Mouse (Mus musculus) heart, postnatal 0 days (tissue): ENCODE measurements around the gene Rnf11. TPM values are rescaled to one million over a fixed set of nuclear protein-coding genes. Genes with fewer than 3 reads are reported as not detected.
"Not testable (repeated sequence)": the region's sequence is repeated elsewhere in the genome, so short reads cannot be mapped to it uniquely, and the experiment has no call there.

ENCODE experiments used
- ATAC-seq: fragments of 200-750 bp; cut with Nextera tagmentation; 2 replicates; pipeline ENCODE4 v1.8.0; 2017; ENCODE audit warnings: low read depth, moderate number of reproducible peaks, moderate library complexity; ENCODE audit not compliant: insufficient read depth
- DNase-seq: peaks from one replicate; pipeline ENCODE4 v3.0.0-alpha.2; 2016; ENCODE audit warnings: low spot score
- H3K27ac ChIP-seq: fragments of 300-500 bp; sonication (generic); 2 replicates; pipeline ENCODE4 v1.5.1; 2014; ENCODE audit warnings: low read depth, mild to moderate bottlenecking
- H3K27me3 ChIP-seq: fragments of 300-500 bp; sonication (generic); 2 replicates; pipeline ENCODE4 v1.6.1; 2014; ENCODE audit warnings: low read length, mixed read lengths; ENCODE audit not compliant: control insufficient read depth, insufficient read depth
- H3K36me3 ChIP-seq: fragments of 300-500 bp; sonication (generic); replicated peaks from 2 replicates; pipeline ENCODE4 v1.6.1; 2014; ENCODE audit warnings: low read length, mixed read lengths; ENCODE audit not compliant: control insufficient read depth, insufficient read depth
- H3K4me1 ChIP-seq: fragments of 300-500 bp; sonication (generic); 2 replicates; pipeline ENCODE4 v1.6.1; 2014; ENCODE audit warnings: antibody characterized with exemption; ENCODE audit not compliant: control insufficient read depth, insufficient read depth
- H3K4me2 ChIP-seq: fragments of 300-500 bp; sonication (generic); 2 replicates; pipeline ENCODE4 v1.6.1; 2014; ENCODE audit warnings: low read depth, mild to moderate bottlenecking, low read length, moderate library complexity
- H3K4me3 ChIP-seq: fragments of 300-500 bp; sonication (generic); 2 replicates; pipeline ENCODE4 v1.5.1; 2014; ENCODE audit warnings: low read depth, low read length
- H3K9ac ChIP-seq: fragments of 300-500 bp; sonication (generic); replicated peaks from 2 replicates; pipeline ENCODE4 v1.6.1; 2014; ENCODE audit warnings: low read depth, low read length, mixed read lengths
- H3K9me3 ChIP-seq: fragments of 300-500 bp; sonication (generic); replicated peaks from 2 replicates; pipeline ENCODE4 v1.6.1; 2016; ENCODE audit warnings: low read length; ENCODE audit not compliant: control insufficient read depth
- CTCF ChIP-seq: IDR thresholded peaks from 2 replicates; pipeline ENCODE4 v1.5.1; 2016; ENCODE audit warnings: antibody characterized with exemption, control low read depth, low read depth
- EP300 ChIP-seq: IDR thresholded peaks from 2 replicates; pipeline ENCODE4 v1.6.1; 2016; ENCODE audit warnings: antibody characterized with exemption, low read depth
- WGBS: fragments of 180-500 bp; shearing (Covaris S2); extraction: QIAGEN DNeasy Blood & Tissue Kit; methylation state at CpG from one replicate; pipeline ENCODE4 v1.1.7; 2014; 5-methylcytosine and 5-hydroxymethylcytosine counted together
- polyA plus RNA-seq: library from polyadenylated mRNA; unstranded; fragments of >200 nt; fragmentation: Nextera tagmentation; extraction: Ambion mirVana; gene quantifications from 2 replicates; pipeline ENCODE4 v1.2.1, GENCODE M21; 2015
- total RNA-seq: library from RNA; depleted of rRNA; stranded (reverse); fragments of >200 nt; gene quantifications from 2 replicates; pipeline ENCODE4 v1.2.3, GENCODE M21; 2014; ENCODE audit warnings: low replicate concordance; rRNA removed

The Rnf11 gene
- total and polyA plus RNA-seq, 2 experiments from 2014 or later, result 44.2 TPM

DNA sequence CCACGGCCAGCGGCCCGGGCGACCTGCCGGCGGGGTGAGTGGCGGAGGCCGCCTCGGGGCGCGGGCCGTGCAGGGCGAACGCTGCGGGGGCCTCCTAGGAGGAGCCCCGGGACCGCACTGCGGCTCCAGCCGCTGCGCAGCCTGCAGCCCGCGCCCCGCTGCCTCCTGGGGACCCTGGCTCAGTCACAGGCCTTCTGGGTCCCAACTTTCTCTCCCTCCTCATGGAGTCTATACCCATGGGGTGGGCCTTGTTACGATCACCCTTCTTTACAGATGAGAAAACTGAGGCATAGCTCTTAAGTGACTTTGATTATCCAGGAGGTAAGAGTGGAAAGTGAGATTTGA is 77.4 kb downstream of the Rnf11 start:
- WGBS, result 2% methylated on average over 24 of the region's 24 CpGs
- peaks cover 15% of the 10 kb centered on the region for H3K4me1 ChIP-seq
- DNase-seq (no peak), ATAC-seq (no peak)
- H3K9me3 ChIP-seq, result no peaks in the 10 kb centered on the region
- peak overlapping the region; percentile 59 for H3K4me3 ChIP-seq
- peak overlapping the region; percentile 81 for H3K4me2 ChIP-seq
- H3K36me3 ChIP-seq, result no peaks in the 10 kb centered on the region
- H3K27me3 ChIP-seq, result no peaks in the 10 kb centered on the region
- peak overlapping the region; percentile 63 for H3K9ac ChIP-seq
- H3K27ac ChIP-seq, result no peak overlapping the region; the same call in 1 of the 2 replicates
- TF ChIP-seq EP300 (no peak), CTCF (no peak)

DNA sequence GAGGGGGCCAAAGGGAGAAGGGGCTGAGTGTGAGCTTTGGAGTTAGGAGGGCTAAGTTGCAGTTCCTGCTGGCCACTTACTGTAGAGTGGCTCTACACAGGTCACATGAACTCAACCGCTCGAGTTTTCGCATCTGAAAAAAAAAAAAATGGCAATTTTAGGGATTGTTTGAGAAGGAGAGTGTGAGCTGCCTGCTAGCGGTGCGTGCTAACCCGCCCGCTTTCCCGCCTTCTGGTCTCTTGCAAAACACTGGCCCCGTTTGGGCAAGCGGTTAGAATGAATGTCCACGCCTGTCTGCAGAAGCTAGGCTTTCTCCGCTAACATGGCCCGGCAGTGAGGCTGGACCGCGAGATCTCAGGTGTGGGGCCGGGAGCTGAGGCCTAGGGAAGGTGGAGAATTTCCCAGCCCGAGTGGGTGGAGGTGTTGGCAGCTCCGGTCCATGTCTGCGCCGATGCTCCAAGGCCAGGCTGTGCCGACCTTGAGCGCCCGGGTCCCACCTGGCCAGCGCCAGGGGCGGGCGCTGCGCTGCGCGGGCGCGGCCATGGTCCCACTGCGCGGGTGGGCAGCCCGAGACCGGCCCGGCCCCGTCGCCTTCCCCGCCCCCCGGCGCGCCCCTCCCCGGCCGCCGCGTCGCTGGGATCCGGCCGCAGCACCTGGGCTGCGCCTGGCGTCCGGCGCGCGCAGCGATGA is 77.9 kb downstream of the Rnf11 start, which contains the start of gene Ttc39a:
Gene Ttc39a (plus strand): TSS at position 138 of the 690 bp plus-strand sequence.
- DNase-seq (peak; percentile 30), ATAC-seq (peak; percentile 49)
- no peaks in the 10 kb centered on the region for H3K36me3 ChIP-seq
- H3K27me3 ChIP-seq, result no peaks in the 10 kb centered on the region
- TF ChIP-seq CTCF, result no peak
- TF ChIP-seq EP300, result no peak
- H3K27ac ChIP-seq, result peak within 1 kb of the TSS; percentile 72
- peaks cover 15% of the 10 kb centered on the region for H3K4me1 ChIP-seq
- peak within 1 kb of the TSS; percentile 59 for H3K4me3 ChIP-seq
- under 1% methylated on average over 53 of the region's 56 CpGs for WGBS
- H3K9me3 ChIP-seq, result no peaks in the 10 kb centered on the region
- H3K4me2 ChIP-seq, result peak within 1 kb of the TSS; percentile 81
- H3K9ac ChIP-seq, result peak within 1 kb of the TSS; percentile 63

DNA sequence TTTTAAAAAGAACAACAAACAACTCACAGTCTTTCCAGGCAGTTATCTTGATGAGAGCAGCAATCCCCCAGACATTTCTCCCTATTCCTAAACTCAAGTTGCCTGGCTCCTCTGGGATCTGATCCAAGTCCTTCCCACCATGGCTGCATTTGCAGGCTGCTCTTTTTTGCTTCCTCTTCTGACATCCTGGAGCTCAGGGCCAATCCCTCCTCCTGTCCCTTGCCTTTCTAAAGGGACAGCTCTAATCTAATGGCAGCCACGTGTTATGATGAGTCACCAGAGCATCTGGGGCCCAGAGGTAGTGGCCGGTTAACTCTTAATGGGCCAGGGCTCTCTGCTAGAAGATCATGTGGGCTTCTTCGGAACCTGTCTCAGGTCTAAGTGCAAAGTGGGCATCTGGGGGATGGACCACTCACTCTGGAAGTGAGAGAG is 78.5 kb downstream of the Rnf11 start:
- Histone ChIP-seq H3K4me1 (peaks cover 11% of the 10 kb centered on the region), H3K27me3 (no peaks in the 10 kb centered on the region), H3K4me3 (peak overlapping the region; percentile 59), H3K27ac (peak overlapping the region; percentile 72), H3K9me3 (no peaks in the 10 kb centered on the region), H3K4me2 (peak overlapping the region; percentile 81), H3K36me3 (no peaks in the 10 kb centered on the region), H3K9ac (peak overlapping the region; percentile 63)
- DNase-seq (peak; percentile 94), ATAC-seq (peak; percentile 92)
- 1% methylated on average over 3 of the region's 3 CpGs for WGBS
- TF ChIP-seq CTCF (no peak), EP300 (peak; percentile 87; the same call in 1 of the 2 replicates)

DNA sequence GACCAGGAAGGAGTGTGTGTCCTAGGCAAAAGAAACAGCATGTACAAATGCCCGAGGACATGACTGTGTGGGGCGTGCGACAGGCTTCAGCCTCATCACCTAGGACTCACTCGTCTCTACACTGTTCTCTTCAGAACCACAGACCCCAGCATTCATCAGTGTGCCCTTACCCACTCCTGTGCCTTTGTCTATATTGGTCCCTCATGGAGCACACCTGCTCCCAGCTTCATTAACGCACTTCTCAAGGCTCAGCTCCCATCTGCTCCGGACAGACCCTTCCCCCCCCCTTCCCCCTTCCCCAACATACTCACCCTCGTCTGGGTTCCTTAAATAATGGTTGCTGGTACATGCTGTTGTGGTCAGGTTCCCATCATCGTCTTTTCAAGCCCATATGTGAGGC is 79.1 kb downstream of the Rnf11 start:
- H3K4me3 ChIP-seq, result no peak overlapping the region
- TF ChIP-seq EP300 (no peak), CTCF (no peak)
- DNase-seq (no peak), ATAC-seq (no peak)
- H3K36me3 ChIP-seq, result no peaks in the 10 kb centered on the region
- no peak overlapping the region for H3K9ac ChIP-seq
- WGBS, result 60% methylated on average over 8 of the region's 8 CpGs
- peak overlapping the region; percentile 81; the same call in 1 of the 2 replicates for H3K4me2 ChIP-seq
- H3K27me3 ChIP-seq, result no peaks in the 10 kb centered on the region
- H3K27ac ChIP-seq, result peak overlapping the region; percentile 72
- H3K4me1 ChIP-seq, result peaks cover 6% of the 10 kb centered on the region; the same call in 1 of the 2 replicates
- no peaks in the 10 kb centered on the region for H3K9me3 ChIP-seq

DNA sequence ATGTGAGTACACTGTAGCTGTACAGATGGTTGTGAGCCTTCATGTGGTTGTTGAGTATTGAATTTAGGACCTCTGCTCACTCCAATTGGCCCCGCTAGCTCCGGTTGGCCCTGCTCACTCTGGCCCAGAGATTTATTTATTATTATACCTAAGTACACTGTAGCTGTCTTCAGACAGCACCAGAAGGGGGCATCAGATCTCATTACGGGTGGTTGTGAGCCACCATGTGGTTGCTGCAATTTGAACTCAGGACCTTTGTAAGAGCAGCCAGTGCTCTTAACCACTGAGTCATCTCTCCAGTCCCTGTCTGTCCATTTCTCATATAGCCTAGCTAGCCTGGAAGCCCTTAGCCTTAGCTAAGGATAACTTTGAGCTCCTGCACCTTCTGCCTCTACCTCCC is 79.6 kb downstream of the Rnf11 start:
- H3K4me2 ChIP-seq, H3K4me1 ChIP-seq, H3K27me3 ChIP-seq, H3K9me3 ChIP-seq, H3K9ac ChIP-seq, H3K27ac ChIP-seq, H3K4me3 ChIP-seq, DNase-seq, ATAC-seq, H3K36me3 ChIP-seq: not testable (repeated sequence)
- 93% methylated on average over 3 of the region's 3 CpGs for WGBS

DNA sequence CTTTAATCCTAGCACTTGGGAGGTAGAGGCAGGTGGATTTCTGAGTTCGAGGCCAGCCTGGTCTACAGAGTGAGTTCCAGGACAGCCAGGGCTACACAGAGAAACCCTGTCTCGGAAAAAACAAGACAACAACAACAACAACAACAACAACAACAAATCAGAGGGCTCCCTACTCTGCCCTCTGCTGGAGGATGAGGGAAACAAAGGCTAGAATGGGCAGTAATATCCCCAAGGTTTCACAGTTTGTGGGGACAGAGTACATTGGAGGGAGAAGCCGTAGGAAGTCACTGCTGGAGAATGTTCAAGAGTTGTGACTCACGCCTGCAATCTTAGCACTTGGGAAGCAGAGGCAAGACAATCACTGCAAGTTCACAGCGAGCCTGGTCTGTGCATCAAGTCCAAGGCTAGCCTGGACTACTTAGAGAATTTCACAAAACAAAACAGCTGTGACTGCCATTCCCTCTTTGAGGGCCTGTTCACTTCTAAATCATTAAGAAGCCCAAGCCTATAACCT is 83.3 kb downstream of the Rnf11 start:
- WGBS, result 66% methylated on average over 5 of the region's 5 CpGs
- no peak overlapping the region for H3K4me2 ChIP-seq
- peaks cover 6% of the 10 kb centered on the region; the same call in 1 of the 2 replicates for H3K4me1 ChIP-seq
- no peaks in the 10 kb centered on the region for H3K9me3 ChIP-seq
- no peak overlapping the region for H3K4me3 ChIP-seq
- TF ChIP-seq CTCF (no peak), EP300 (no peak)
- ATAC-seq (no peak), DNase-seq (no peak)
- H3K27me3 ChIP-seq, result no peaks in the 10 kb centered on the region
- H3K9ac ChIP-seq, result no peak overlapping the region
- no peak overlapping the region for H3K27ac ChIP-seq
- H3K36me3 ChIP-seq, result no peaks in the 10 kb centered on the region

Other genes with a start within 250 kb of the Rnf11 start
- 14.0 and 26.2 TPM in 2 replicates for gene Eps15, start 204.5 kb downstream of the Rnf11 start, total RNA-seq
- gene Eps15, start 204.5 kb downstream of the Rnf11 start, polyA plus RNA-seq, result 17.4 and 18.2 TPM in 2 replicates
- 4.2 and 10.0 TPM in 2 replicates for gene Ttc39a, start 78.1 kb downstream of the Rnf11 start, total RNA-seq
- gene Ttc39a, start 78.1 kb downstream of the Rnf11 start, polyA plus RNA-seq, result 3.4 and 3.6 TPM in 2 replicates
- gene 4930522H14Rik, start 46.6 kb upstream of the Rnf11 start, total RNA-seq, result not detected in 2 replicates
- not detected in 2 replicates for gene 4930522H14Rik, start 46.6 kb upstream of the Rnf11 start, polyA plus RNA-seq
- gene Cdkn2c, start 182.5 kb upstream of the Rnf11 start, total RNA-seq, result 25.5 and 52.5 TPM in 2 replicates
- gene Cdkn2c, start 182.5 kb upstream of the Rnf11 start, polyA plus RNA-seq, result 16.6 and 17.5 TPM in 2 replicates
- 26.7 and 27.4 TPM in 2 replicates for gene Faf1, start 191.9 kb upstream of the Rnf11 start, total RNA-seq
- 19.4 and 20.3 TPM in 2 replicates for gene Faf1, start 191.9 kb upstream of the Rnf11 start, polyA plus RNA-seq